In genomic region chr2:75720236-75721027, GRCm38 (mm10) we compare ENCODE assay signal across 22 mouse cellular contexts. TPM values are rescaled to one million over a fixed set of nuclear protein-coding genes. Genes with fewer than 3 reads are reported as not detected.
DNase-seq lines count a peak whose midpoint lies in the region; ATAC-seq and TF ChIP-seq lines count a peak whose summit lies in the region.
"Had no signal": no experiment of that assay in that cellular context is flagged by ENCODE, and none has a peak within 500 bp of the region (broad histone marks: within the 10 kb centered on the region; RNA-seq: fewer than 3 reads in every experiment).

No protein-coding gene starts in this region.

- H3K9me3 ChIP-seq in midbrain, embryonic 10.5 days (replicated peaks): no peaks in the 10 kb centered on the region
- H3K9me3 ChIP-seq in hindbrain, embryonic 12.5 days (replicated peaks): no peaks in the 10 kb centered on the region
- H3K9me3 ChIP-seq: embryonic facial prominence, embryonic 10.5 days; heart, embryonic 15.5 days; limb, embryonic 10.5 days; liver, embryonic 13.5 days; lung, embryonic 15.5 days; midbrain, embryonic 15.5 days had no signal

- peak; percentile 40 for DNase-seq in heart, adult 11 months
- DNase-seq in heart, adult 18-20 months: no peak
- peak; percentile 30 for DNase-seq in A20 (ENCODE audit: low read depth, low spot score)
- DNase-seq in midbrain, embryonic 10.5 days (ENCODE audit: low spot score): no peak
- DNase-seq in left cerebral cortex, adult 2 months (ENCODE audit: extremely low spot score in 1 of 2, low spot score in 2 of 2): no peak
- DNase-seq: cerebellum, adult 8-10 months; gastrocnemius, adult 2 months; heart, postnatal 4 days; kidney, adult 8-10 months; kidney, postnatal 25 days; liver, embryonic 13.5 days had no signal

- no peak overlapping the region for H3K4me2 ChIP-seq in hindbrain, embryonic 12.5 days (replicated peaks)
- H3K4me2 ChIP-seq: heart, embryonic 15.5 days; liver, embryonic 13.5 days; lung, embryonic 15.5 days; midbrain, embryonic 15.5 days had no signal

- no peak for ATAC-seq in hindbrain, embryonic 12.5 days (ENCODE audit: low FRiP score)
- ATAC-seq: hindbrain, postnatal 0 days; midbrain, embryonic 15.5 days; Patski had no signal

- H3K27ac ChIP-seq in bone marrow, adult 2 months (ENCODE audit: control insufficient read depth, insufficient read depth, low read depth, low read length, poor library complexity): peak overlapping the region; percentile 63
- H3K27ac ChIP-seq in macrophage: 0 out of 2 replicates have a peak overlapping the region, but pooled peaks have one; percentile 7
- H3K27ac ChIP-seq in midbrain, embryonic 10.5 days (replicated peaks): no peak overlapping the region
- no peak overlapping the region for H3K27ac ChIP-seq in left cerebral cortex, adult 2 months
- no peak overlapping the region for H3K27ac ChIP-seq in hindbrain, embryonic 12.5 days
- H3K27ac ChIP-seq: embryonic facial prominence, embryonic 10.5 days; heart, embryonic 15.5 days; hindbrain, postnatal 0 days; limb, embryonic 10.5 days; liver, embryonic 13.5 days; lung, embryonic 15.5 days; midbrain, embryonic 15.5 days; stomach, postnatal 0 days had no signal

- no peak overlapping the region for H3K9ac ChIP-seq in hindbrain, embryonic 12.5 days
- H3K9ac ChIP-seq: heart, embryonic 15.5 days; liver, embryonic 13.5 days; lung, embryonic 15.5 days; midbrain, embryonic 15.5 days had no signal

- H3K4me1 ChIP-seq in bone marrow, adult 2 months (ENCODE audit: control insufficient read depth, insufficient read depth, low read length): peaks cover 1% of the 10 kb centered on the region
- H3K4me1 ChIP-seq in midbrain, embryonic 10.5 days: peaks cover 10% of the 10 kb centered on the region
- H3K4me1 ChIP-seq in hindbrain, embryonic 12.5 days: 0 out of 2 replicates have a peak, but pooled peaks cover 1% of the 10 kb centered on the region
- H3K4me1 ChIP-seq: heart, embryonic 15.5 days; midbrain, embryonic 15.5 days had no signal

- TF ChIP-seq CTCF in bone marrow, adult 2 months (IDR thresholded peaks at IDR 0.05; ENCODE audit: control insufficient read depth, insufficient read depth, low read length): no peak
- no peak for TF ChIP-seq CTCF in left cerebral cortex, adult 2 months (IDR thresholded peaks at IDR 0.05)

- intact Hi-C loops in left cerebral cortex, adult 2 months (cut with DNase I): no loop called here

- 40% methylated on average over 11 of the region's 11 CpGs for WGBS in bone marrow, adult 2 months
- 51% methylated on average over 11 of the region's 11 CpGs for WGBS in macrophage (ENCODE audit: missing documents)
- WGBS in midbrain, embryonic 10.5 days: 87% methylated on average over 11 of the region's 11 CpGs
- WGBS in hindbrain, embryonic 12.5 days: 82% methylated on average over 11 of the region's 11 CpGs

- no peaks in the 10 kb centered on the region for H3K27me3 ChIP-seq in midbrain, embryonic 10.5 days (ENCODE audit: low read depth, poor library complexity, severe bottlenecking)
- no peaks in the 10 kb centered on the region for H3K27me3 ChIP-seq in hindbrain, embryonic 12.5 days
- H3K27me3 ChIP-seq: heart, embryonic 15.5 days; liver, embryonic 13.5 days; lung, embryonic 15.5 days; midbrain, embryonic 15.5 days; Patski had no signal

- no peak for TF ChIP-seq POLR2A in bone marrow, adult 2 months (IDR thresholded peaks at IDR 0.05; ENCODE audit: borderline replicate concordance, control insufficient read depth, low read depth, low read length)

- H3K79me2 ChIP-seq in macrophage (ENCODE audit: inconsistent target): no peaks in the 10 kb centered on the region

- H3K4me3 ChIP-seq in bone marrow, adult 2 months (replicated peaks; ENCODE audit: control insufficient read depth, low read depth, low read length): no peak overlapping the region
- H3K4me3 ChIP-seq in macrophage (ENCODE audit: inconsistent target): no peak overlapping the region
- no peak overlapping the region for H3K4me3 ChIP-seq in midbrain, embryonic 10.5 days
- no peak overlapping the region for H3K4me3 ChIP-seq in left cerebral cortex, adult 2 months
- H3K4me3 ChIP-seq in hindbrain, embryonic 12.5 days: no peak overlapping the region
- H3K4me3 ChIP-seq: embryonic facial prominence, embryonic 10.5 days; gastrocnemius, adult 2 months; heart, embryonic 15.5 days; limb, embryonic 10.5 days; liver, embryonic 13.5 days; lung, embryonic 15.5 days; midbrain, embryonic 15.5 days had no signal

- H3K36me3 ChIP-seq in macrophage (ENCODE audit: inconsistent target): no peaks in the 10 kb centered on the region
- H3K36me3 ChIP-seq in midbrain, embryonic 10.5 days: no peaks in the 10 kb centered on the region
- H3K36me3 ChIP-seq in hindbrain, embryonic 12.5 days: no peaks in the 10 kb centered on the region
- H3K36me3 ChIP-seq: embryonic facial prominence, embryonic 10.5 days; heart, embryonic 15.5 days; limb, embryonic 10.5 days; liver, embryonic 13.5 days; lung, embryonic 15.5 days; midbrain, embryonic 15.5 days had no signal

RNA-seq across cellular contexts. Expression of gene Nfe2l2, which starts 16.0 kb away (rescaled TPM):
- total RNA-seq in heart, adult 18-20 months (2021): 10 to 100 TPM; 58.8 to 61.7 TPM
- 27.9 and 54.5 TPM in 2 replicates for polyA plus RNA-seq in bone marrow, adult 2 months (2011; ENCODE audit: insufficient read depth, insufficient read length, low replicate concordance, missing spikeins)
- total RNA-seq in macrophage (2018; cell fraction: chromatin; rRNA removed): 1,000 to 10,000 TPM in 4 of 26 experiments, 100 to 1,000 TPM in 21, 10 to 100 TPM in 1; 93.5 to 1,701 (median 398) TPM
- 100 to 1,000 TPM; 118 to 679 (median 362) TPM for total RNA-seq in macrophage (2018; cell fraction: cytosol; rRNA removed)
- 1,000 to 10,000 TPM in 5 of 26 experiments, 100 to 1,000 TPM in 21; 190 to 1,621 (median 565) TPM for total RNA-seq in macrophage (2018; cell fraction: nucleus; rRNA removed)
- polyA plus RNA-seq in macrophage (2018): 189 to 430 TPM (median 388 TPM) in 3 replicates
- polyA plus RNA-seq in midbrain, embryonic 10.5 days (2016; fragmentation: Nextera tagmentation; extraction: Ambion mirVana): 25.8 and 27.7 TPM in 2 replicates
- 10 to 100 TPM; 11.3 to 13.1 TPM for total RNA-seq in left cerebral cortex, adult 2 months (2021)
- polyA plus RNA-seq in hindbrain, embryonic 12.5 days (2016; fragmentation: Nextera tagmentation; extraction: Ambion mirVana): 20.0 and 20.5 TPM in 2 replicates

Comparison
In these comparisons a context has a peak if more than half of its experiments do, and no peak if none do; other contexts are left out.
1. DNase-seq: peak in heart, adult 11 months (single experiment) and A20 (single experiment); none in heart, adult 18-20 months (0 of 2), midbrain, embryonic 10.5 days (single experiment) and left cerebral cortex, adult 2 months (0 of 2).
2. H3K27ac ChIP-seq: peak in bone marrow, adult 2 months (single experiment) and macrophage (single experiment); none in midbrain, embryonic 10.5 days (single experiment), left cerebral cortex, adult 2 months (single experiment) and hindbrain, embryonic 12.5 days (single experiment).